Mouse (Mus musculus) liver, postnatal 0 days (tissue): ENCODE data around the gene Olfr1211.

ENCODE experiments used
- CTCF ChIP-seq: sonication (generic); IDR thresholded peaks from 2 replicates; pipeline ENCODE4 v1.5.1; 2016; ENCODE audit warnings: antibody characterized with exemption, low read depth
- EP300 ChIP-seq: IDR thresholded peaks from 2 replicates; pipeline ENCODE4 v1.6.1; 2016; ENCODE audit warnings: antibody characterized with exemption, low read depth, mild to moderate bottlenecking

- no peak for TF ChIP-seq CTCF
- no peak for TF ChIP-seq EP300
These were observed 42.3 kb upstream of the Olfr1211 start, which contains the start of gene Gm13762 for GRCm38 (mm10) chr2:88980181-88980580.
